Mouse (Mus musculus): ENCODE data around the gene Prkcq. TPM values are rescaled to one million over a fixed set of nuclear protein-coding genes. Genes with fewer than 3 reads are reported as not detected.

The Prkcq gene
- polyA plus RNA-seq, 1 experiment from 2014 or later, result 2.9 TPM

DNA sequence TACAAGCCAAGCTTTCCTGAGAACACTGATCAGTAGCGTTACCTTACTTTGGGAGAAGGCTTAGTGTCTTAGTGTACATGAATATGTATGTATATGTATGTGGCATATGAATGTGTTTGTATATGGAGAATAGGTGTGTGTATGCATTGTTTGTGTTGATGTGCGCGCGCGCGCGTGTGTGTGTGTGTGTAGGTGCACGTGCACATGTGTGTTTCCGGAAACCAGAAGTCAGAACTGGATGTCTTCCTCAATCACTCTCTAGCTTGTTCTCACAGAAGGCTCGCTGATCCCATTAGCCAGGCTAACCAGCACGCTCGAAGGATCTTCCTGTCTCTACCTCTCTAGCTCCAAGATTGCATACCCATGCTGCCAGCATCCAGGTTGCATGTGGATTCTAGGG lies 6.0 kb downstream of the Prkcq start:
- Histone ChIP-seq H3K27me3 (ENCODE audit: control insufficient read depth, insufficient read depth, low read depth, low read length) (peaks cover 2% of the 10 kb centered on the region; the same call in 1 of the 2 replicates), H3K36me3 (ENCODE audit: control insufficient read depth, insufficient read depth) (no peaks in the 10 kb centered on the region), H3K27ac (ENCODE audit: low read length) (no peak overlapping the region), H3K4me2 (ENCODE audit: low read depth, low read length) (no peak overlapping the region), H3K4me1 (ENCODE audit: control insufficient read depth, low read depth, low read length) (no peaks in the 10 kb centered on the region), H3K4me3 (ENCODE audit: low read depth, low read length) (no peak overlapping the region), H3K9me3 (replicated peaks; ENCODE audit: control insufficient read depth, low read length) (no peaks in the 10 kb centered on the region), H3K9ac (ENCODE audit: low read depth, low read length) (no peak overlapping the region)
- WGBS (ENCODE audit: insufficient replicate concordance), result 82% methylated on average over 12 of the region's 12 CpGs
- ATAC-seq (ENCODE audit: low read depth), result no peak

DNA sequence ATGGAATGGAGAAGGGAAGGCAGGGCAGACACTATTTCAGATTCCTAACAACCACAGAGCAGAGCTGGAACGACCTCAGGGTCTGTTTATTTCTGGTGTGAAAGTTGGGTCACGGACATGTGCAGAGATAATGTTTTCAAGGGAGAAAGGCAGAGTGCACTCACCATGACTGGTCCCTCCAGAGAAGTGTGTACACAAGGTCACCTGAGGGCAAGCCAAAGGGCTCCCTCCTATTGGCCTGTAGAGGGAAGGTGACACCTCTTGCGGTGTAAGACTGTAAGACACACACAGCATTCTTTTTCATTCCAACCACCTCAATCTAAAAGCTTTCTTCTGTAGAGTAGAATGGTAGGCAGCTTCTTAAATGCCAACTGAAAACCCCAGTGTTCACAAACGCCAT lies 9.6 kb downstream of the Prkcq start:
- H3K9ac ChIP-seq (ENCODE audit: low read depth, low read length), result no peak overlapping the region
- no peaks in the 10 kb centered on the region for H3K9me3 ChIP-seq (replicated peaks; ENCODE audit: control insufficient read depth, low read length)
- H3K27me3 ChIP-seq (ENCODE audit: control insufficient read depth, insufficient read depth, low read depth, low read length), result no peaks in the 10 kb centered on the region
- H3K4me3 ChIP-seq (ENCODE audit: low read depth, low read length), result no peak overlapping the region
- no peak overlapping the region for H3K4me2 ChIP-seq (ENCODE audit: low read depth, low read length)
- no peak for ATAC-seq (ENCODE audit: low read depth)
- WGBS (ENCODE audit: insufficient replicate concordance), result 48% methylated on average over 4 of the region's 4 CpGs
- H3K27ac ChIP-seq (ENCODE audit: low read length), result no peak overlapping the region
- H3K36me3 ChIP-seq (ENCODE audit: control insufficient read depth, insufficient read depth), result no peaks in the 10 kb centered on the region
- no peaks in the 10 kb centered on the region for H3K4me1 ChIP-seq (ENCODE audit: control insufficient read depth, low read depth, low read length)

- H3K4me3 ChIP-seq (ENCODE audit: low read depth, low read length), result no peak overlapping the region
- no peak for ATAC-seq (ENCODE audit: low read depth)
- WGBS (ENCODE audit: insufficient replicate concordance), result 63% methylated on average over 7 of the region's 7 CpGs
- H3K4me1 ChIP-seq (ENCODE audit: control insufficient read depth, low read depth, low read length), result no peaks in the 10 kb centered on the region
- no peaks in the 10 kb centered on the region for H3K36me3 ChIP-seq (ENCODE audit: control insufficient read depth, insufficient read depth)
- no peak overlapping the region for H3K9ac ChIP-seq (ENCODE audit: low read depth, low read length)
- H3K27ac ChIP-seq (ENCODE audit: low read length), result no peak overlapping the region
- H3K4me2 ChIP-seq (ENCODE audit: low read depth, low read length), result no peak overlapping the region
- no peaks in the 10 kb centered on the region for H3K9me3 ChIP-seq (replicated peaks; ENCODE audit: control insufficient read depth, low read length)
- no peaks in the 10 kb centered on the region for H3K27me3 ChIP-seq (ENCODE audit: control insufficient read depth, insufficient read depth, low read depth, low read length)
Measured at GRCm38 (mm10) chr2:11182096-11182495, 10.2 kb downstream of the Prkcq start.

DNA sequence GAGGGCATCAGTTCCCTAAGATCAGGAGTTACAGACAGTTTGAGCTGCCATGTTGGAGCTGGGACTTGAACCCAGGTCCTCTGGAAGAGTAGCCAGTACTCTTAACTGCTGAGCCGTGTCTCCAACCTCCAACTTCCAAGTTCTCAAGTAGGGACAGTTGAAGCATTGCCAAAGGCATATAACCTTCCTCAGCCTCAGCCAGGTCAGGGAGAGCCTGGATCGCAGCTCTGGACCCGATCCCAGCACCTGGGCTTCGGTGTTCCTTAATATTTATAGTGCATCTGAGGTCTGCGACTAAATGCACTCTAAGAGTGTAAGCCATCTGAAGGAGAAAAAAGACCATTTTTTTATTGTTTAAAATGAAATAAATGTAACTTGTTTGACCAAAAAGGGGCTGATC lies 12.1 kb downstream of the Prkcq start:
- Histone ChIP-seq H3K4me1 (ENCODE audit: control insufficient read depth, low read depth, low read length) (no peaks in the 10 kb centered on the region), H3K9me3 (replicated peaks; ENCODE audit: control insufficient read depth, low read length) (no peaks in the 10 kb centered on the region), H3K4me2 (ENCODE audit: low read depth, low read length) (no peak overlapping the region), H3K36me3 (ENCODE audit: control insufficient read depth, insufficient read depth) (no peaks in the 10 kb centered on the region), H3K9ac (ENCODE audit: low read depth, low read length) (no peak overlapping the region), H3K4me3 (ENCODE audit: low read depth, low read length) (no peak overlapping the region), H3K27me3 (ENCODE audit: control insufficient read depth, insufficient read depth, low read depth, low read length) (no peaks in the 10 kb centered on the region), H3K27ac (ENCODE audit: low read length) (no peak overlapping the region)
- 85% methylated on average over 5 of the region's 5 CpGs for WGBS (ENCODE audit: insufficient replicate concordance)
- ATAC-seq (ENCODE audit: low read depth), result no peak

GRCm38 (mm10) chr2:11186586-11186985 lies 14.7 kb downstream of the Prkcq start:
- H3K27me3 ChIP-seq (ENCODE audit: control insufficient read depth, insufficient read depth, low read depth, low read length), result no peaks in the 10 kb centered on the region
- ATAC-seq (ENCODE audit: low read depth), result no peak
- no peak overlapping the region for H3K4me2 ChIP-seq (ENCODE audit: low read depth, low read length)
- 57% methylated on average over 3 of the region's 3 CpGs for WGBS (ENCODE audit: insufficient replicate concordance)
- no peaks in the 10 kb centered on the region for H3K36me3 ChIP-seq (ENCODE audit: control insufficient read depth, insufficient read depth)
- H3K4me3 ChIP-seq (ENCODE audit: low read depth, low read length), result no peak overlapping the region
- H3K27ac ChIP-seq (ENCODE audit: low read length), result no peak overlapping the region
- no peaks in the 10 kb centered on the region for H3K4me1 ChIP-seq (ENCODE audit: control insufficient read depth, low read depth, low read length)
- no peaks in the 10 kb centered on the region for H3K9me3 ChIP-seq (replicated peaks; ENCODE audit: control insufficient read depth, low read length)
- no peak overlapping the region for H3K9ac ChIP-seq (ENCODE audit: low read depth, low read length)

DNA sequence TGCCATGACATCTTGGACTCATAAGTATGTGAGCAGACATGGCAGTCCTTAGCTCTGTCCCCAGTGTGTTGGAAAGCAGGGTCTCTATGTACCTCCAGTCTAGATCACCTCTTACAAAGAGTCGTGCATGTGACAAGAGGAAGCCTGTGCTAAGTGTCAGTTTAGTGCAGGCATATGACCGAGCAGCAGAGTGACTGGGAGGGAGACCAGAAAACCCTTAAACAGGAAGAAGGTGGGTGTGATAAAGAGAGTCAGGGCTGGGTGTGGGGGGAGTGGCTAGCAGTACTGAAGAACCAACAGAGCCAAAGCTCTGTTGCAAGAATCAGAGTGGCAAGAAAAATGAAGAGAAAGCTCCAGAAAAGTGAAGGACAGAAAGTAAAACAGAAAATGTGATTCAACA lies 15.3 kb downstream of the Prkcq start:
- no peak for ATAC-seq (ENCODE audit: low read depth)
- no peaks in the 10 kb centered on the region for H3K27me3 ChIP-seq (ENCODE audit: control insufficient read depth, insufficient read depth, low read depth, low read length)

GRCm38 (mm10) chr2:11188279-11188678 lies 16.4 kb downstream of the Prkcq start:
- ATAC-seq (ENCODE audit: low read depth), result no peak
- no peak overlapping the region for H3K27ac ChIP-seq (ENCODE audit: low read length)
- H3K4me1 ChIP-seq (ENCODE audit: control insufficient read depth, low read depth, low read length), result no peaks in the 10 kb centered on the region; the same call in 1 of the 2 replicates
- H3K4me3 ChIP-seq (ENCODE audit: low read depth, low read length), result no peak overlapping the region
- no peaks in the 10 kb centered on the region for H3K9me3 ChIP-seq (replicated peaks; ENCODE audit: control insufficient read depth, low read length)
- H3K9ac ChIP-seq (ENCODE audit: low read depth, low read length), result no peak overlapping the region
- no peaks in the 10 kb centered on the region for H3K36me3 ChIP-seq (ENCODE audit: control insufficient read depth, insufficient read depth)
- H3K4me2 ChIP-seq (ENCODE audit: low read depth, low read length), result no peak overlapping the region
- 57% methylated on average over 1 of the region's 1 CpGs for WGBS (ENCODE audit: insufficient replicate concordance)
- no peaks in the 10 kb centered on the region for H3K27me3 ChIP-seq (ENCODE audit: control insufficient read depth, insufficient read depth, low read depth, low read length)

More for the DNA sequence above, 15.3 kb downstream of the Prkcq start:
- no peak overlapping the region for H3K9ac ChIP-seq (ENCODE audit: low read depth, low read length)
- H3K4me3 ChIP-seq (ENCODE audit: low read depth, low read length), result no peak overlapping the region
- H3K9me3 ChIP-seq (replicated peaks; ENCODE audit: control insufficient read depth, low read length), result no peaks in the 10 kb centered on the region
- no peaks in the 10 kb centered on the region for H3K4me1 ChIP-seq (ENCODE audit: control insufficient read depth, low read depth, low read length)
- no peaks in the 10 kb centered on the region for H3K36me3 ChIP-seq (ENCODE audit: control insufficient read depth, insufficient read depth)
- no peak overlapping the region for H3K27ac ChIP-seq (ENCODE audit: low read length)
- H3K4me2 ChIP-seq (ENCODE audit: low read depth, low read length), result no peak overlapping the region
- 8% methylated on average over 2 of the region's 2 CpGs for WGBS (ENCODE audit: insufficient replicate concordance)

GRCm38 (mm10) chr2:11189150-11189767 lies 17.4 kb downstream of the Prkcq start:
- no peaks in the 10 kb centered on the region; the same call in 1 of the 2 replicates for H3K4me1 ChIP-seq (ENCODE audit: control insufficient read depth, low read depth, low read length)
- no peak for ATAC-seq (ENCODE audit: low read depth)

GRCm38 (mm10) chr2:11192281-11193098 lies 20.6 kb downstream of the Prkcq start:
- Histone ChIP-seq H3K9me3 (replicated peaks; ENCODE audit: control insufficient read depth, low read length) (no peaks in the 10 kb centered on the region), H3K9ac (ENCODE audit: low read depth, low read length) (no peak overlapping the region), H3K36me3 (ENCODE audit: control insufficient read depth, insufficient read depth) (no peaks in the 10 kb centered on the region), H3K4me2 (ENCODE audit: low read depth, low read length) (peak overlapping the region; percentile 49), H3K27me3 (ENCODE audit: control insufficient read depth, insufficient read depth, low read depth, low read length) (no peaks in the 10 kb centered on the region), H3K27ac (ENCODE audit: low read length) (peak overlapping the region; percentile 56), H3K4me3 (ENCODE audit: low read depth, low read length) (peak overlapping the region; percentile 34), H3K4me1 (ENCODE audit: control insufficient read depth, low read depth, low read length) (no peaks in the 10 kb centered on the region; the same call in 1 of the 2 replicates)
- 22% methylated on average over 12 of the region's 12 CpGs for WGBS (ENCODE audit: insufficient replicate concordance)
- ATAC-seq (ENCODE audit: low read depth), result no peak

More at GRCm38 (mm10) chr2:11189150-11189767, 17.4 kb downstream of the Prkcq start:
- Histone ChIP-seq H3K4me2 (ENCODE audit: low read depth, low read length) (no peak overlapping the region), H3K9me3 (replicated peaks; ENCODE audit: control insufficient read depth, low read length) (no peaks in the 10 kb centered on the region), H3K27ac (ENCODE audit: low read length) (no peak overlapping the region), H3K27me3 (ENCODE audit: control insufficient read depth, insufficient read depth, low read depth, low read length) (no peaks in the 10 kb centered on the region), H3K36me3 (ENCODE audit: control insufficient read depth, insufficient read depth) (no peaks in the 10 kb centered on the region), H3K9ac (ENCODE audit: low read depth, low read length) (no peak overlapping the region), H3K4me3 (ENCODE audit: low read depth, low read length) (no peak overlapping the region)
- 71% methylated on average over 4 of the region's 4 CpGs for WGBS (ENCODE audit: insufficient replicate concordance)
